Mouse (Mus musculus) olfactory bulb, adult 2 months (tissue): ENCODE measurements around the gene Notch2.

Experiments
- CTCF ChIP-seq: fragments of 200-500 bp; IDR thresholded peaks from 2 replicates; pipeline ENCODE4 v1.5.1; 2012; ENCODE audit warnings: low read depth, mild to moderate bottlenecking, low read length, moderate library complexity; ENCODE audit not compliant: insufficient read depth
- POLR2A ChIP-seq: fragments of 200-500 bp; IDR thresholded peaks from 2 replicates; pipeline ENCODE4 v1.6.1; 2012; ENCODE audit warnings: mild to moderate bottlenecking, low read depth, low read length, moderate library complexity; ENCODE audit not compliant: insufficient read depth

- no peak for TF ChIP-seq CTCF
- TF ChIP-seq POLR2A: no peak
Measured at GRCm38 (mm10) chr3:98060981-98061660, 47.8 kb downstream of the Notch2 start.
